Mouse (Mus musculus): ENCODE measurements around the gene Cox6b2.

Cox6b2 gene

GRCm38 (mm10) chr7:4759670-4760069, 6.8 kb upstream of the Cox6b2 start:
- DNase-seq: peak in 1 of 2 experiments; percentile 23

- DNase-seq: peak; percentile 56 to 69
These were observed 698 bp downstream of the Cox6b2 start for GRCm38 (mm10) chr7:4751971-4752820.

GRCm38 (mm10) chr7:4749169-4749568, 3.7 kb downstream of the Cox6b2 start:
- DNase-seq: no peak

GRCm38 (mm10) chr7:4748321-4748720, 4.6 kb downstream of the Cox6b2 start:
- DNase-seq: no peak

- no peak for DNase-seq
These were observed 5.6 kb downstream of the Cox6b2 start for GRCm38 (mm10) chr7:4747156-4747899.

GRCm38 (mm10) chr7:4746326-4746980, 6.4 kb downstream of the Cox6b2 start:
- DNase-seq: no peak

GRCm38 (mm10) chr7:4744886-4745285, 8.0 kb downstream of the Cox6b2 start:
- no peak for DNase-seq

GRCm38 (mm10) chr7:4743354-4743753, 9.5 kb downstream of the Cox6b2 start:
- DNase-seq: peak in 1 of 2 experiments; percentile 65

- DNase-seq: no peak
These were observed 10.4 kb downstream of the Cox6b2 start for GRCm38 (mm10) chr7:4742482-4742819.

GRCm38 (mm10) chr7:4741672-4742481, 11.0 kb downstream of the Cox6b2 start:
- DNase-seq: no peak

GRCm38 (mm10) chr7:4741151-4741550, 11.7 kb downstream of the Cox6b2 start:
- peak; percentile 66 to 75 for DNase-seq

- DNase-seq: no peak
These were observed 12.6 kb downstream of the Cox6b2 start for GRCm38 (mm10) chr7:4740309-4740727.

GRCm38 (mm10) chr7:4739544-4740275, 13.2 kb downstream of the Cox6b2 start, which contains the start of gene Kmt5c:
Gene Kmt5c (plus strand): TSS chr7:4740115.
- peak; percentile 98 to 99 for DNase-seq

- no peak for DNase-seq
These were observed 13.8 kb downstream of the Cox6b2 start for GRCm38 (mm10) chr7:4739041-4739543.

- no peak for DNase-seq
These were observed 19.9 kb downstream of the Cox6b2 start for GRCm38 (mm10) chr7:4732968-4733392.

GRCm38 (mm10) chr7:4731090-4731489, 21.8 kb downstream of the Cox6b2 start:
- no peak for DNase-seq

- DNase-seq: no peak
These were observed 27.7 kb downstream of the Cox6b2 start, which contains the start of gene Tmem150b for GRCm38 (mm10) chr7:4725169-4725568. Gene Tmem150b (minus strand): TSS chr7:4725249.

- DNase-seq: peak in 1 of 2 experiments; percentile 32
These were observed 28.5 kb downstream of the Cox6b2 start for GRCm38 (mm10) chr7:4724359-4724758.

GRCm38 (mm10) chr7:4723508-4723907, 29.4 kb downstream of the Cox6b2 start:
- DNase-seq: peak in 1 of 2 experiments; percentile 45

GRCm38 (mm10) chr7:4719276-4719675, 33.6 kb downstream of the Cox6b2 start:
- DNase-seq: no peak

GRCm38 (mm10) chr7:4716955-4717354, 35.9 kb downstream of the Cox6b2 start:
- DNase-seq: no peak
